8 mouse cellular contexts compared by ENCODE assay signal in the genomic region with DNA sequence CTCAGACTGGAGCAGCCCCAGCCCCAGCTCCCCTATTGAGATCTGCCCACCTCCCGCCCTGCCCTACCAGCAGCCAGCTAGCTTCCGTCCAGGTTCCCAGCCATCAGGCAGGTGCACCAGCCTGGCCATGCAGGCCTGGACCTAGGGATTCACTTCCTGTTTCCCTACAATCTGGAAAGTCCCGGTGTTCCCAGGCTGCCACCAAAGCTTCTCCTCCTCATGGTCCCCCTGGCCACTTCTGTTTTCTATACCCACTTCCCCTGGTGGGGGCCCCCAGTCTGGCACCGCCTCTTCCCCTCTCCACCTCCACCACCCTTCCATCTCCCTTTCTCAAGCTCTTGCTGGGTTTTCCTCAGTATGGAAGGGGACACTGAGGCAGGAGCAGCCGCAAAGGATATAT. TPM values are rescaled to one million over a fixed set of nuclear protein-coding genes. Genes with fewer than 3 reads are reported as not detected.
A peak's percentile ranks its signal among the peaks of the same experiment; 100 is the strongest.
DNase-seq lines count a peak whose midpoint lies in the region; ATAC-seq lines count a peak whose summit lies in the region.

A gene (minus strand): TSS at position 112 of the 400 bp plus-strand sequence.

- peaks cover 20% of the 10 kb centered on the region for H3K4me1 ChIP-seq in kidney, embryonic 14.5 days (ENCODE audit: control insufficient read depth, insufficient read depth, low read length)
- peaks cover 23% of the 10 kb centered on the region for H3K4me1 ChIP-seq in heart, embryonic 12.5 days (replicated peaks)
- peaks cover 13% of the 10 kb centered on the region for H3K4me1 ChIP-seq in neural tube, embryonic 12.5 days

- H3K27ac ChIP-seq in kidney, embryonic 14.5 days (ENCODE audit: low read depth, low read length) = no peak within 1 kb of the TSS
- H3K27ac ChIP-seq in heart, embryonic 12.5 days (ENCODE audit: poor library complexity, severe bottlenecking) = no peak within 1 kb of the TSS
- H3K27ac ChIP-seq in neural tube, embryonic 12.5 days = no peak within 1 kb of the TSS

- no peak within 1 kb of the TSS for H3K4me3 ChIP-seq in kidney, embryonic 14.5 days (ENCODE audit: low read length)
- H3K4me3 ChIP-seq in heart, embryonic 12.5 days = no peak within 1 kb of the TSS
- no peak within 1 kb of the TSS for H3K4me3 ChIP-seq in neural tube, embryonic 12.5 days

- no peaks in the 10 kb centered on the region for H3K36me3 ChIP-seq in kidney, embryonic 14.5 days (ENCODE audit: control insufficient read depth, insufficient read depth, low read length)
- H3K36me3 ChIP-seq in heart, embryonic 12.5 days = no peaks in the 10 kb centered on the region
- no peaks in the 10 kb centered on the region for H3K36me3 ChIP-seq in neural tube, embryonic 12.5 days

- intact Hi-C loops in left cerebral cortex, postnatal 36 days (cut with DNase I) = no loop called here

- H3K9me3 ChIP-seq in kidney, embryonic 14.5 days (ENCODE audit: control insufficient read depth, low read length) = no peaks in the 10 kb centered on the region
- no peaks in the 10 kb centered on the region for H3K9me3 ChIP-seq in heart, embryonic 12.5 days (replicated peaks)
- H3K9me3 ChIP-seq in neural tube, embryonic 12.5 days = no peaks in the 10 kb centered on the region

- ATAC-seq in kidney, embryonic 14.5 days (ENCODE audit: low FRiP score, low TSS enrichment) = no peak
- no peak for ATAC-seq in activated CD4-positive, CD25-positive, alpha-beta regulatory T cell, adult 4 months
- no peak for ATAC-seq in heart, embryonic 12.5 days (ENCODE audit: insufficient number of reproducible peaks, low FRiP score)
- no peak for ATAC-seq in neural tube, embryonic 12.5 days (ENCODE audit: low FRiP score, low read depth)

- WGBS in kidney, embryonic 14.5 days = 79% methylated on average over 5 of the region's 5 CpGs
- WGBS in heart, embryonic 12.5 days = 76% methylated on average over 5 of the region's 5 CpGs
- WGBS in neural tube, embryonic 12.5 days = 69% methylated on average over 5 of the region's 5 CpGs

- no peak for DNase-seq in kidney, postnatal 4 days
- no peak for DNase-seq in left cerebral cortex, postnatal 36 days (ENCODE audit: low spot score in 2 of 2)
- DNase-seq in embryo, embryonic 10 days (ENCODE audit: low spot score) = no peak
- DNase-seq in adipocyte (ENCODE audit: low spot score) = no peak

- H3K4me2 ChIP-seq in kidney, embryonic 14.5 days (replicated peaks; ENCODE audit: low read depth, low read length) = no peak within 1 kb of the TSS
- H3K4me2 ChIP-seq in heart, embryonic 12.5 days = no peak within 1 kb of the TSS
- no peak within 1 kb of the TSS for H3K4me2 ChIP-seq in neural tube, embryonic 12.5 days (replicated peaks)

- H3K9ac ChIP-seq in kidney, embryonic 14.5 days (ENCODE audit: low read depth, low read length) = no peak within 1 kb of the TSS
- 0 out of 2 replicates have a peak within 1 kb of the TSS, but pooled peaks have one; percentile 14 for H3K9ac ChIP-seq in heart, embryonic 12.5 days
- no peak within 1 kb of the TSS for H3K9ac ChIP-seq in neural tube, embryonic 12.5 days

- H3K27me3 ChIP-seq in kidney, embryonic 14.5 days (ENCODE audit: control insufficient read depth, insufficient read depth, low read length) = no peaks in the 10 kb centered on the region
- H3K27me3 ChIP-seq in heart, embryonic 12.5 days (replicated peaks) = no peaks in the 10 kb centered on the region
- no peaks in the 10 kb centered on the region for H3K27me3 ChIP-seq in neural tube, embryonic 12.5 days (replicated peaks)

RNA-seq across cellular contexts. Expression of the gene that starts here (rescaled TPM):
- polyA plus RNA-seq in kidney, embryonic 14.5 days (2014; fragmentation: Nextera tagmentation; extraction: Ambion mirVana) = 10.6 and 14.8 TPM in 2 replicates
- 10 to 100 TPM; 26.8 to 32.5 TPM for polyA plus RNA-seq in activated CD4-positive, CD25-positive, alpha-beta regulatory T cell, adult 4 months (2017; shearing (Covaris generic))
- polyA plus RNA-seq in heart, embryonic 12.5 days (2016; fragmentation: Nextera tagmentation; extraction: Ambion mirVana) = 13.0 and 14.6 TPM in 2 replicates
- total RNA-seq in left cerebral cortex, postnatal 36 days (2021) = 10 to 100 TPM; 14.5 to 25.5 TPM
- 15.1 and 15.4 TPM in 2 replicates for polyA plus RNA-seq in neural tube, embryonic 12.5 days (2016; fragmentation: Nextera tagmentation; extraction: Ambion mirVana)
